Mouse (Mus musculus) small intestine, adult 10 weeks (tissue): ENCODE data around the gene Krtap5-1. TPM values are rescaled to one million over a fixed set of nuclear protein-coding genes. Genes with fewer than 3 reads are reported as not detected.

ENCODE experiments used
- polyA plus RNA-seq: library from polyadenylated mRNA; stranded (reverse); fragments of 350-450 nt; fragmentation: Illumina TruSeq; extraction: RNeasy Lipid Tissue Mini Kit (QIAGEN cat#74804); gene quantifications from one replicate; pipeline ENCODE4 v1.2.3, GENCODE M21; 2014; ENCODE audit warnings: low replicate concordance

The Krtap5-1 gene
- polyA plus RNA-seq: not detected

GRCm38 (mm10) chr7:142297018-142297417 is at the start of gene Krtap5-1:
Gene Krtap5-1, minus strand, starts transcription at chr7:142297118.

GRCm38 (mm10) chr7:142303249-142303648 is 6.3 kb upstream of the Krtap5-1 start, which contains the start of gene Krtap5-4:
Gene Krtap5-4, plus strand, starts transcription at chr7:142303549.

GRCm38 (mm10) chr7:142274263-142274662 is 22.7 kb downstream of the Krtap5-1 start, which contains the start of gene Gm4559:
Gene Gm4559, minus strand, starts transcription at chr7:142274363.

GRCm38 (mm10) chr7:142258254-142258653 is 38.7 kb downstream of the Krtap5-1 start, which contains the start of gene Gm2431:
Gene Gm2431, minus strand, starts transcription at chr7:142258354.

Other genes with a start within 250 kb of the Krtap5-1 start
- gene Mob2, start 236.1 kb downstream of the Krtap5-1 start, polyA plus RNA-seq: 6.8 TPM
- gene Dusp8, start 201.3 kb downstream of the Krtap5-1 start, polyA plus RNA-seq: 0.26 TPM
- not detected for gene Gm45618, start 176.4 kb downstream of the Krtap5-1 start, polyA plus RNA-seq
- gene Gm39115, start 161.1 kb downstream of the Krtap5-1 start, polyA plus RNA-seq: not detected
- not detected for gene Gm45337, start 152.5 kb downstream of the Krtap5-1 start, polyA plus RNA-seq
- not detected for gene Gm29735, start 140.0 kb downstream of the Krtap5-1 start, polyA plus RNA-seq
- gene Gm4553, start 131.4 kb downstream of the Krtap5-1 start, polyA plus RNA-seq: not detected
- gene Krtap5-2, start 121.1 kb downstream of the Krtap5-1 start, polyA plus RNA-seq: not detected
- not detected for gene Gm10153, start 106.7 kb downstream of the Krtap5-1 start, polyA plus RNA-seq
- gene Krtap5-3, start 95.8 kb downstream of the Krtap5-1 start, polyA plus RNA-seq: not detected
- not detected for gene Gm7579, start 85.3 kb downstream of the Krtap5-1 start, polyA plus RNA-seq
- gene Krtap5-5, start 67.1 kb downstream of the Krtap5-1 start, polyA plus RNA-seq: not detected
- gene Gm40460, start 56.0 kb downstream of the Krtap5-1 start, polyA plus RNA-seq: not detected
- gene Gm2431, start 38.8 kb downstream of the Krtap5-1 start, polyA plus RNA-seq: not detected
- not detected for gene Gm4559, start 22.8 kb downstream of the Krtap5-1 start, polyA plus RNA-seq
- not detected for gene Krtap5-4, start 6.4 kb upstream of the Krtap5-1 start, polyA plus RNA-seq
- gene Ifitm10, start 76.6 kb upstream of the Krtap5-1 start, polyA plus RNA-seq: not detected
- 3.2 TPM for gene Gm49369, start 85.5 kb upstream of the Krtap5-1 start, polyA plus RNA-seq
- 5.2 TPM for gene Ctsd, start 90.9 kb upstream of the Krtap5-1 start, polyA plus RNA-seq
- not detected for gene Syt8, start 137.7 kb upstream of the Krtap5-1 start, polyA plus RNA-seq
- gene Tnni2, start 144.7 kb upstream of the Krtap5-1 start, polyA plus RNA-seq: not detected
- gene Lsp1, start 163.7 kb upstream of the Krtap5-1 start, polyA plus RNA-seq: 5.2 TPM
- gene Tnnt3, start 201.7 kb upstream of the Krtap5-1 start, polyA plus RNA-seq: not detected
- gene Mrpl23, start 235.6 kb upstream of the Krtap5-1 start, polyA plus RNA-seq: 0.71 TPM